Mouse (Mus musculus) liver, embryonic 14.5 days (tissue): ENCODE measurements around the gene Gm26566. TPM values are rescaled to one million over a fixed set of nuclear protein-coding genes. Genes with fewer than 3 reads are reported as not detected.

Source experiments
- ATAC-seq: fragments of 200-750 bp; cut with Nextera tagmentation; 2 replicates; pipeline ENCODE4 v1.8.0; 2017; ENCODE audit warnings: moderate number of reproducible peaks, mild to moderate bottlenecking, moderate library complexity; ENCODE audit not compliant: insufficient read depth
- DNase-seq, 3 experiments: peaks; one replicate each; pipeline ENCODE4 v3.0.0-alpha.2; 2012 to 2013; ENCODE audit warnings: low read depth in 3 of 3, low spot score in 3 of 3
- H3K27ac ChIP-seq: fragments of 300-500 bp; sonication (generic); 2 replicates; pipeline ENCODE4 v1.5.1; 2014; ENCODE audit warnings: moderate library complexity, mild to moderate bottlenecking, control low read depth, inconsistent platforms
- H3K27me3 ChIP-seq: fragments of 300-500 bp; sonication (generic); 2 replicates; pipeline ENCODE4 v1.6.1; 2014; ENCODE audit warnings: mild to moderate bottlenecking, low read length, moderate library complexity; ENCODE audit not compliant: control insufficient read depth, insufficient read depth
- H3K36me3 ChIP-seq: fragments of 300-500 bp; sonication (generic); replicated peaks from 2 replicates; pipeline ENCODE4 v1.6.1; 2014; ENCODE audit warnings: low read depth; ENCODE audit not compliant: control insufficient read depth, insufficient read depth
- H3K4me1 ChIP-seq, 2 experiments: fragments of 200-500 bp in 1 of 2; fragments of 300-500 bp in 1 of 2; sonication (generic) in 1 of 2; replicated peaks; 2 replicates each; pipeline ENCODE4 v1.6.1; 2012 to 2014; ENCODE audit warnings: antibody characterized with exemption in 1 of 2, inconsistent platforms in 1 of 2, low read length in 1 of 2; ENCODE audit not compliant: control insufficient read depth in 2 of 2, insufficient read depth in 2 of 2
- H3K4me2 ChIP-seq: fragments of 300-500 bp; sonication (generic); 2 replicates; pipeline ENCODE4 v1.6.1; 2014; ENCODE audit warnings: low read depth, mild to moderate bottlenecking, control low read depth, moderate library complexity
- H3K4me3 ChIP-seq, 2 experiments: fragments of 200-500 bp in 1 of 2; fragments of 300-500 bp in 1 of 2; sonication (generic) in 1 of 2; 2 replicates each; pipeline ENCODE4 v1.5.1; 2012 to 2014; ENCODE audit warnings: low read depth in 2 of 2, low read length in 2 of 2, mild to moderate bottlenecking in 2 of 2, control low read depth in 1 of 2, inconsistent platforms in 1 of 2, moderate library complexity in 1 of 2; ENCODE audit not compliant: insufficient read depth in 1 of 2
- H3K9ac ChIP-seq: fragments of 300-500 bp; sonication (generic); replicated peaks from 2 replicates; pipeline ENCODE4 v1.6.1; 2014; ENCODE audit warnings: mild to moderate bottlenecking, control low read depth, moderate library complexity
- H3K9me3 ChIP-seq: fragments of 300-500 bp; sonication (generic); 2 replicates; pipeline ENCODE4 v1.6.1; 2016; ENCODE audit warnings: low read length, mixed read lengths; ENCODE audit not compliant: control insufficient read depth
- CTCF ChIP-seq: IDR thresholded peaks from 2 replicates; pipeline ENCODE4 v1.5.1; 2016; ENCODE audit warnings: antibody characterized with exemption, low read depth, control low read depth
- EP300 ChIP-seq: IDR thresholded peaks from 2 replicates; pipeline ENCODE4 v1.6.1; 2016; ENCODE audit warnings: antibody characterized with exemption, low read depth
- WGBS: fragments of 180-500 bp; shearing (Covaris S2); extraction: QIAGEN DNeasy Blood & Tissue Kit; methylation state at CpG from one replicate; pipeline ENCODE4 v1.1.7; 2014; ENCODE audit not compliant: insufficient replicate concordance; 5-methylcytosine and 5-hydroxymethylcytosine counted together
- polyA plus RNA-seq, 2 experiments: library from polyadenylated mRNA; depleted of rRNA in 1 of 2; stranded (reverse) in 1 of 2; unstranded in 1 of 2; fragments of >200 nt; fragmentation: Nextera tagmentation in 1 of 2; extraction: Ambion mirVana in 1 of 2; gene quantifications; 2 replicates each; pipeline versions ENCODE4 v1.2.1 to v1.2.3; 2012 to 2014

The Gm26566 gene
- polyA plus RNA-seq, 2 experiments: 0.08 to 0.24 TPM

DNA sequence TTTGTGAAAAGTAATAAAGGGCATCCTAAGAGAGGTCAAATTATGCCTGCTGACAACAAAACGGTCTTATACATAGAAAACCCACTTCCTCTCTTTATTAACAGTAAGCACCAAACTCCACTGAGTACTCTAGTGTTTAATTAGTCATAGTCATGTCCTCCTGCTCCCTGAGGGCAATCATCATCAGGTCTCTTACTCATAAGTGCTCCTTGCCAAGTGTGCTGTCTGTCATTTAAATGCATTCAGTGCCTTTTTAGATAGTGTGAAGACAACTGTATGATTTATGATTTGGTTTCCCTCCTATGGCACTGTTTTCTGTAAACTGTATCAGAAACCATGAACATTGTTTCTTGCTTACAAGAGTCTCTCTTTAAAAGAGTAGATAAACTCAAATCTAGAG lies 7.3 kb upstream of the Gm26566 start:
- H3K4me1 ChIP-seq: peaks cover 2% of the 10 kb centered on the region in 2 experiments; a peak in 1 of 4 replicates
- H3K36me3 ChIP-seq: peaks cover 4% of the 10 kb centered on the region
- whole genome bisulfite sequencing: 56% methylated on average over 1 of the region's 1 CpGs
- H3K4me3 ChIP-seq: no peak overlapping the region
- H3K9ac ChIP-seq: no peak overlapping the region
- ATAC-seq (no peak), DNase-seq (no peak)
- no peaks in the 10 kb centered on the region for H3K27me3 ChIP-seq
- no peak for TF ChIP-seq CTCF
- TF ChIP-seq EP300: no peak
- no peak overlapping the region for H3K4me2 ChIP-seq
- H3K9me3 ChIP-seq: no peaks in the 10 kb centered on the region
- H3K27ac ChIP-seq: no peak overlapping the region

DNA sequence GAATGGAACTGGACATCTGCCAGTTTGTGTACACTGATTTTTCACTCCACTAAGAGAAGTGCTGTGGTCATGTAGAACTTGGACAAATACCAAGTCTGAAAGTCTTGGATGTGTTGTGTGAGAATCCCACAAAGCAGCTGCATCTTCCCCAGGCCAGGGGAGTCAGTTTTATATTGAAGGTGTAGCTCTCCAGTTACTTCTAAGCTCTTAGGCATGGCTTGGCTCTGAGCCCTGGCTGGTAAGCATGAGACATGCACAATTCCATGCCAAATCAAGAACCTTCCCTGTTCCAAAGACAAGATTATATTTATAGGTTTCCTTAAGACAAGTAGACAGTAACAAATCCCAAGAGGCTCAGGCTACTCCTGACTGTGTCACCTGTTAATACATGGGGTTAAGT lies 6.5 kb upstream of the Gm26566 start:
- ATAC-seq: no peak
- H3K4me1 ChIP-seq: peaks cover 3% of the 10 kb centered on the region in 2 experiments
- no peak overlapping the region for H3K9ac ChIP-seq
- no peak overlapping the region for H3K4me2 ChIP-seq
- no peaks in the 10 kb centered on the region for H3K9me3 ChIP-seq
- H3K4me3 ChIP-seq: no peak overlapping the region
- no peaks in the 10 kb centered on the region for H3K27me3 ChIP-seq
- H3K36me3 ChIP-seq: peaks cover 5% of the 10 kb centered on the region
- DNase-seq: no peak
- no peak for TF ChIP-seq CTCF
- no peak for TF ChIP-seq EP300
- no peak overlapping the region for H3K27ac ChIP-seq

DNA sequence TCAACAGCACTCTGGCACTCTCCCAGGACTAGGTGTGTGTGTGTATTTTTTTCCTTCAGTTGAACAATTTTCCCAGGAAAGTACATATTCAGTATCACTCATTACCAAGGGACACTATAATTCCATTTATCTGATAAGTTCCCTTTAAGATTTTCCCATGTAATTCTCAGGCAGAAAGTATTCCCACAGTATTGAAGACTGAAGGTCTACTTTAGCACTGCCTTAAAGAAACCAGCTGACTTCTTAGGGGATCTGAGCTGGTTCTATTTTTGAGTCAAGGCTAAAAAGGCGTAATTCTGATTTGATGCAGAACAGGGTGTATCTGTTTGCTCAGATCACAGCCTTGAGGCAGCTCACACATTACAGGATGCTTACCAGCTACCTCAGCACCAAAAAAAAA lies 2.9 kb upstream of the Gm26566 start:
- ATAC-seq (no peak), DNase-seq (no peak)
- H3K4me1 ChIP-seq: peaks cover 13 to 15% of the 10 kb centered on the region in 2 experiments
- no peaks in the 10 kb centered on the region for H3K27me3 ChIP-seq
- no peak overlapping the region for H3K9ac ChIP-seq
- TF ChIP-seq EP300 (no peak), CTCF (no peak)
- peaks cover 12% of the 10 kb centered on the region for H3K36me3 ChIP-seq
- H3K4me3 ChIP-seq: peak overlapping the region in 1 of 2 experiments; percentile 30; a peak in 1 of 4 replicates
- H3K9me3 ChIP-seq: no peaks in the 10 kb centered on the region
- 52% methylated on average over 1 of the region's 1 CpGs for WGBS
- H3K27ac ChIP-seq: no peak overlapping the region
- H3K4me2 ChIP-seq: peak overlapping the region; percentile 56

DNA sequence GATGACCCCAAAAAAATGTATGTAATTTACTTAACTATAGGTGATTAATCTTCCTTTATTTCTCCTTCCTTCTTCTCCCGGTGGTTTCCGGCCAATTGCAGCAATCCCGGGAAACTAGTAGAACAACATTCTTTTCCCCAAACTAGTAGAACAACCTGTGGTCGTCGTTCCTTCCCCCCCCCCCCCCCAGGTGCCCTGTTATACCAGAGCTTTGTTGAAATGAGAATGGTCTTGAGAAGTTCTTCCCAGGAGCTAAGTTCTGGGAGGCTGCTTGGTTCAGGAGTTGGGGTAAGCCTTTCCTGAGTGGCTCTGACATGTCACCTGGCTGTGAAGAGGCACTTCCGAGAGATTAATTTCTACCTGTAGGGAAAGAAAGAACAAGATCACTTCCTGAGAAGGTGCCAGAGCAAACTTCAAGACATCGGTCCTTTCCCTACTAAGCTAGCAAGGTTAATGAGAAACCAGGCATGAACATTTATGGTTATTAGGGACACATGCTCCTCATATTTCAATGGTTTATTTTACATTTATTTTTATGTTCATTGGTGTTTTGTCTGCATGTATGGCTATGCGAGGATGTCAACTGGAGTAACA lies 2.0 kb downstream of the Gm26566 start:
- Histone ChIP-seq H3K9me3 (no peaks in the 10 kb centered on the region), H3K4me2 (no peak overlapping the region), H3K36me3 (peaks cover 8% of the 10 kb centered on the region), H3K9ac (no peak overlapping the region), H3K4me3 (no peak overlapping the region), H3K27me3 (no peaks in the 10 kb centered on the region), H3K4me1 (peaks cover 13 to 14% of the 10 kb centered on the region in 2 experiments), H3K27ac (no peak overlapping the region)
- TF ChIP-seq CTCF (no peak), EP300 (no peak)
- no peak for ATAC-seq
- DNase-seq: no peak
- 65% methylated on average over 8 of the region's 8 CpGs for WGBS

DNA sequence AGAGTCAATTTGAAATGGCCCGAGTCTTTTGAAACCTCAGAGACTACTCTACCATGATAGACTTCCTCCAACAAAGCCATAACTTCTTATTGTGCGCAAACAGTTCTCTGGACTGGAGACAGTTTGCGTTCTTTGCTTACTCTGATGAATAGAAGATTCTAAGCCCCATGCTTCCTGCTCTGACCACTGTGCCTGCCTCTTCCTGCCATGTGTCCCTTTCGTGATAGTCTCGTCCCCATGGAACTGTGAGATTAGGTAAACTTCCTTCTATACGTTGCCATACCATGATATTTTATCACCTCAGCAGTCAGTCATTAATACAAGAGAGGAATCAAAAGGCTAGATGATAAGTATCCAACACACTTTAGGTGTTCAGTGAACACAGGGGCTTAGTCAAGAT lies 5.1 kb downstream of the Gm26566 start:
- H3K9ac ChIP-seq: no peak overlapping the region
- peak overlapping the region; percentile 11; the same call in 1 of the 2 replicates for H3K4me2 ChIP-seq
- H3K27me3 ChIP-seq: no peaks in the 10 kb centered on the region
- DNase-seq (no peak), ATAC-seq (no peak)
- H3K36me3 ChIP-seq: no peaks in the 10 kb centered on the region
- no peak overlapping the region for H3K4me3 ChIP-seq
- H3K4me1 ChIP-seq: no peaks in the 10 kb centered on the region; a peak in 1 of 4 replicates
- H3K27ac ChIP-seq: no peak overlapping the region
- TF ChIP-seq EP300: no peak
- TF ChIP-seq CTCF: no peak
- WGBS: 14% methylated on average over 6 of the region's 6 CpGs
- H3K9me3 ChIP-seq: no peaks in the 10 kb centered on the region
